Mouse (Mus musculus) heart, postnatal 0 days (tissue): ENCODE results near the gene Lpar1.

ENCODE experiments used
- CTCF ChIP-seq: IDR thresholded peaks from 2 replicates; pipeline ENCODE4 v1.5.1; 2016; ENCODE audit warnings: antibody characterized with exemption, control low read depth, low read depth
- EP300 ChIP-seq: IDR thresholded peaks from 2 replicates; pipeline ENCODE4 v1.6.1; 2016; ENCODE audit warnings: antibody characterized with exemption, low read depth

DNA sequence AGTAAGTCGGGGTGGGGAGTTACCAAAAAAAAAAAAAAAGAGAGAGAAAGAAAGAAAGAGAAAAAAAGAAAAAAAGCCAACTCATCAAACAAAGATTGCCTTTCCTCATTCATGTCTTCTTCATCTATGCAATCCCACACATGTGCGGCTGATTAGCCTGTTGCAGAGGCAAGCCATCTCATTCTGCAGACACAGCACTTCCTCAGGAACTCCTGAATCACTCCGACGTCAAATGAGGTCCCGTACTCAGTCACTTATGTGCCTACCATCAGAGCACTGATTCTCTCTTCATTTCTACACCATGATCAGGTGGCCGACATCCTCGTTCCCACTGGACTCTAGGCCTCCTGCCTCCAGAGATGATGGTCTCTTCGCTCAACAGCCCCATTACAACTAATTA is 13.3 kb downstream of the Lpar1 start:
- TF ChIP-seq CTCF (no peak), EP300 (no peak)
